Mouse (Mus musculus) cortical plate, adult 2 months (tissue): ENCODE data around the gene Morf4l2.
"Not testable (repeated sequence)": the region's sequence is repeated elsewhere in the genome, so short reads cannot be mapped to it uniquely, and the experiment has no call there.

Experiments used
- CTCF ChIP-seq: fragments of 200-500 bp; IDR thresholded peaks from 2 replicates; pipeline ENCODE4 v1.5.1; 2011; ENCODE audit warnings: mild to moderate bottlenecking, control low read depth, low read length; ENCODE audit not compliant: insufficient read depth; ENCODE audit errors: extremely low read depth
- POLR2A ChIP-seq: fragments of 200-500 bp; IDR thresholded peaks from 2 replicates; pipeline ENCODE4 v1.6.1; 2011; ENCODE audit warnings: mild to moderate bottlenecking, low read length, control low read depth; ENCODE audit not compliant: insufficient read depth; ENCODE audit errors: extremely low read depth

DNA sequence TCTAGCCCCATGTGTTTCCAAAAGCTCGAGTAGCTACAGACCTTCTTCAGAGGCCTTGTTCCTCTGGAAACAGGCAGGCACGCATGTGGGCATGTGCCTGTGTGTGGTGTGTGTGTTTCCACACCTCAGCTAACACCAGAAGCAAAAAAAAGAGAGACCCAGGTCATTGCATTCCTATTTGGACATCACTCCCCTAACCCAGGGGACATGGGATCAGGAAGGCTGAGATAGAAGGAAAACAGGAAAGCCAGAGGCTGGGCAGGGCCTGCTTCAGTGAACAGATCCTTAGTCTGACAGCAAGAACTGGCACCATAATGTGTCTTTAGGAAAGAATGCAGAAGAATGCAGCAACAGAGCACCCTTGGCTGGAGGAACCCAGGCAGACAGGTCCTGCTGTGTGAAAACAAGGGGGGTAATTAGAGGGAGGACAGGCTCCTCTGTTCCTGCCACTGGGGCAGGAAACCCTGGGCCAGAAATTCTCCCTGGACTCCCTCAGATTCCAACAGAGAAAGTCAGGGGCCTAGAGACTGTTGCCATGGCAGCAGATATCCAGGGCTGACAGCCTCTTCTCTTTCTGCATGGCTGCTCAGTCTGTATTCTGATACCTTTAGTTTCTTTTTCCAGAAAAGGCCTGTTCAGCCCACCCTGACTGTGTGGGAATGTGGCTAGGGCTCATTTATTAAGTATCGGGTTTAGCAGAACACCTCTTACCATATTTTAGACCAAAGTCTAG lies 28.6 kb downstream of the Morf4l2 start:
- TF ChIP-seq POLR2A, CTCF: not testable (repeated sequence)
